Mouse (Mus musculus) stomach, postnatal 0 days (tissue): ENCODE results near the gene Cd5.

Source experiments
- CTCF ChIP-seq: IDR thresholded peaks from 2 replicates; pipeline ENCODE4 v1.5.1; 2016; ENCODE audit warnings: antibody characterized with exemption, low read depth, mild to moderate bottlenecking, moderate library complexity
- EP300 ChIP-seq: optimal IDR thresholded peaks from 2 replicates; pipeline ENCODE3; 2016; ENCODE audit warnings: antibody characterized with exemption

- no peak for TF ChIP-seq EP300
- no peak for TF ChIP-seq CTCF
These were observed 48.6 kb upstream of the Cd5 start for GRCm38 (mm10) chr19:10787406-10787805.
